Mouse (Mus musculus): ENCODE data around the gene Hint3. TPM values are rescaled to one million over a fixed set of nuclear protein-coding genes. Genes with fewer than 3 reads are reported as not detected.
"Not testable (repeated sequence)": the region's sequence is repeated elsewhere in the genome, so short reads cannot be mapped to it uniquely, and the experiment has no call there.

Hint3 gene
- 15.7 and 19.3 TPM in 2 replicates for polyA plus RNA-seq (2015; fragmentation: Nextera tagmentation; extraction: Ambion mirVana)

- Histone ChIP-seq H3K9me3 (no peaks in the 10 kb centered on the region), H3K4me1 (no peaks in the 10 kb centered on the region), H3K27me3 (replicated peaks) (no peaks in the 10 kb centered on the region), H3K36me3 (replicated peaks) (no peaks in the 10 kb centered on the region), H3K9ac (no peak within 1 kb of the TSS), H3K4me2 (no peak within 1 kb of the TSS), H3K27ac (no peak within 1 kb of the TSS), H3K4me3 (no peak within 1 kb of the TSS)
- WGBS, result 88% methylated on average over 3 of the region's 3 CpGs
- ATAC-seq (replicated peaks), result no peak
Measured at GRCm38 (mm10) chr10:30629513-30629912, at the start of gene Hint3. Gene Hint3, minus strand, starts transcription at chr10:30629632.

DNA sequence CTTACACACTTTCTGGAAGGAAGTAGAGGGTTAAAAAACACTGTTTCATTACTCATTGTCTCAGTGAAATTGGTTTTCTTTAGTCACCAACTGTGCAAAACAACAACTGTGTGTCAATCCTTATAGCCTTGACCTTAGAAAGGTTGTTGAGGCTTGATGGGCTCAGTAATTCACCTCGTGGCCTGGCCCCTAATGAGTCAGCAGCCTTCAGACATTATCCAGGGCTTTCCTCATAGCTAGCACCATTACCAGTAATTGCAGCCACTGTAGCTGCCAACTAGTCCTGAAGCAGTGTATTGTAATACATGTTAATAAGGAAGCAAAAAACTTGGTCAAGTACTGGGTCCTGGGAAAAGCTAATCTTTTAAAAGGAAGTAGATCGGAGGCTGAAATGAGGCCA, 48.6 kb upstream of the Hint3 start:
- Histone ChIP-seq H3K36me3 (replicated peaks) (no peaks in the 10 kb centered on the region; the same call in 1 of the 2 replicates), H3K27me3 (replicated peaks) (no peaks in the 10 kb centered on the region), H3K27ac (no peak overlapping the region), H3K4me2 (no peak overlapping the region), H3K4me1 (no peaks in the 10 kb centered on the region), H3K9ac (no peak overlapping the region), H3K4me3 (no peak overlapping the region), H3K9me3 (no peaks in the 10 kb centered on the region)
- 68% methylated on average over 2 of the region's 2 CpGs for WGBS
- no peak for ATAC-seq (replicated peaks)

DNA sequence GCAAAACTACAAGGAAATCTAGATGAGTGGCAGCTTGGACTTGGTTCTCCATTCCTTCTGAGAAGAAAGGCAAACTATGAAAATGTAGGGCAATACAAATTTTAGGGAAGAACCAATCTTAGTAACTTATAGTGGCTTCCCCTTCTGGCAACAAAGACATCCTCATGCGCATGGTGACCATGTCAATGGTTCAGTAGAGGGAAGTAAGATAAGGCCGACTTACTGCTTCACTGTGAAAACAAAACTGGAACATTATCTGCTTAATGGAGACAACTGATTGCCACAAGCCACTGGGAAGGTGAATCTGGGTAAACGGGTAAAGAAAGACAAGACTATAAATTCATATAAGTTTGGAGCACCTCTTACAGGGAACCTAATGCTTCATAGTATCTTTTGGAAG, 45.4 kb upstream of the Hint3 start:
- H3K4me2 ChIP-seq, result no peak overlapping the region
- no peaks in the 10 kb centered on the region for H3K27me3 ChIP-seq (replicated peaks)
- ATAC-seq (replicated peaks), result no peak
- H3K36me3 ChIP-seq (replicated peaks), result peaks cover 4% of the 10 kb centered on the region; the same call in 1 of the 2 replicates
- H3K27ac ChIP-seq, result no peak overlapping the region
- H3K4me1 ChIP-seq, result no peaks in the 10 kb centered on the region
- no peaks in the 10 kb centered on the region for H3K9me3 ChIP-seq
- 93% methylated on average over 3 of the region's 3 CpGs for WGBS
- no peak overlapping the region for H3K9ac ChIP-seq
- no peak overlapping the region for H3K4me3 ChIP-seq

GRCm38 (mm10) chr10:30666580-30666979, 37.1 kb upstream of the Hint3 start:
- no peaks in the 10 kb centered on the region for H3K4me1 ChIP-seq
- H3K4me3 ChIP-seq, result no peak overlapping the region
- no peak overlapping the region for H3K27ac ChIP-seq
- ATAC-seq (replicated peaks), result no peak
- H3K4me2 ChIP-seq, result no peak overlapping the region
- H3K27me3 ChIP-seq (replicated peaks), result no peaks in the 10 kb centered on the region
- no peak overlapping the region for H3K9ac ChIP-seq
- 89% methylated on average over 2 of the region's 2 CpGs for WGBS
- H3K9me3 ChIP-seq, result no peaks in the 10 kb centered on the region
- H3K36me3 ChIP-seq (replicated peaks), result peaks cover under 1% of the 10 kb centered on the region; the same call in 1 of the 2 replicates

DNA sequence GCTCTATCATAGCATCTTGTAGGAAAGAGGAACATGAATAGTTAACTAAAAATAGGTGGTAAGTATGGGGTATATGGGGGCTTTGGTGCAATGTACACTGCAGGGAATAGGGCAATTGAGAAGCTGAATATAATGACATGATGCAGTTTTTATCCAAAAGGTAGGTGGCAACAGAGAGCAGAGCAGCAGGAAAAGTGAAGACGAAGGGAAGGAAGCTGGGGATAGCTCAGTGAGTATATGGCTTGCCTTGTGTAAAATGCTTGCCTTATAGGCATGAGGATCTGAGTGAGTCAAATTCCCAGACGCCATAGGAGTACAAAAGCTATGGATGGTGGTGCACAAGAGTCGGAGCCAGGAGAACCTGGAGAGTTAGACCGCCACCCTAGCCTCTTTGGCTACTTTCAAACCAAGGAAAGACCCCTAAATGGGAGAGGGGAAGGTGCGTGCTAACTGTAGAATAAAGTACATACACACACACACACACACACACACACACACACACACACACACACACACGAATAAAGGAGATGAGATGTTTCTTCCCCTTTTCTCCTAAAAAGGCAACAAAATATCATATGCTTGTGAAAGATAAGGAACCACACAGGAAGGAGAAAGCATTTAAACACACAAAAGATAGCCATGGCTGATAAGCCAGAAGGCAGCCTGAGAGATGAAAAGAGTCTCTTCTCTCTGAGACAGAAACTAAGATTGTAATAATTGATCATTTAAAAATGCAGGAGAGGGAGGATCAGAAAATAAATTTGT, 31.3 kb upstream of the Hint3 start:
- 89% methylated on average over 6 of the region's 6 CpGs for WGBS
- no peak for ATAC-seq (replicated peaks)
- no peak overlapping the region for H3K27ac ChIP-seq
- no peak overlapping the region for H3K4me2 ChIP-seq
- H3K36me3 ChIP-seq (replicated peaks), result peaks cover 6% of the 10 kb centered on the region; the same call in 1 of the 2 replicates
- H3K4me3 ChIP-seq, result no peak overlapping the region
- no peaks in the 10 kb centered on the region for H3K9me3 ChIP-seq
- H3K4me1 ChIP-seq, result no peaks in the 10 kb centered on the region
- no peak overlapping the region for H3K9ac ChIP-seq
- H3K27me3 ChIP-seq (replicated peaks), result no peaks in the 10 kb centered on the region

GRCm38 (mm10) chr10:30655655-30656054, 26.2 kb upstream of the Hint3 start:
- H3K4me2 ChIP-seq, result no peak overlapping the region
- H3K4me1 ChIP-seq, result no peaks in the 10 kb centered on the region
- H3K27ac ChIP-seq, result no peak overlapping the region
- H3K9me3 ChIP-seq, result no peaks in the 10 kb centered on the region
- WGBS, result 15% methylated on average over 5 of the region's 5 CpGs
- ATAC-seq (replicated peaks), result no peak
- H3K27me3 ChIP-seq (replicated peaks), result no peaks in the 10 kb centered on the region
- H3K36me3 ChIP-seq (replicated peaks), result peaks cover 18% of the 10 kb centered on the region; the same call in 1 of the 2 replicates
- no peak overlapping the region for H3K4me3 ChIP-seq
- no peak overlapping the region for H3K9ac ChIP-seq

GRCm38 (mm10) chr10:30647681-30648080, 18.2 kb upstream of the Hint3 start:
- no peaks in the 10 kb centered on the region for H3K27me3 ChIP-seq (replicated peaks)
- no peak overlapping the region for H3K4me2 ChIP-seq
- WGBS, result 67% methylated on average over 2 of the region's 2 CpGs

GRCm38 (mm10) chr10:30638216-30638615, 8.8 kb upstream of the Hint3 start:
- no peaks in the 10 kb centered on the region for H3K4me1 ChIP-seq
- WGBS, result 82% methylated on average over 3 of the region's 3 CpGs
- ATAC-seq (replicated peaks), result no peak

More at GRCm38 (mm10) chr10:30647681-30648080, 18.2 kb upstream of the Hint3 start:
- Histone ChIP-seq H3K36me3 (replicated peaks) (peaks cover 17% of the 10 kb centered on the region; the same call in 1 of the 2 replicates), H3K9ac (no peak overlapping the region), H3K27ac (no peak overlapping the region), H3K4me3 (no peak overlapping the region), H3K4me1 (no peaks in the 10 kb centered on the region), H3K9me3 (no peaks in the 10 kb centered on the region)
- ATAC-seq (replicated peaks), result no peak

DNA sequence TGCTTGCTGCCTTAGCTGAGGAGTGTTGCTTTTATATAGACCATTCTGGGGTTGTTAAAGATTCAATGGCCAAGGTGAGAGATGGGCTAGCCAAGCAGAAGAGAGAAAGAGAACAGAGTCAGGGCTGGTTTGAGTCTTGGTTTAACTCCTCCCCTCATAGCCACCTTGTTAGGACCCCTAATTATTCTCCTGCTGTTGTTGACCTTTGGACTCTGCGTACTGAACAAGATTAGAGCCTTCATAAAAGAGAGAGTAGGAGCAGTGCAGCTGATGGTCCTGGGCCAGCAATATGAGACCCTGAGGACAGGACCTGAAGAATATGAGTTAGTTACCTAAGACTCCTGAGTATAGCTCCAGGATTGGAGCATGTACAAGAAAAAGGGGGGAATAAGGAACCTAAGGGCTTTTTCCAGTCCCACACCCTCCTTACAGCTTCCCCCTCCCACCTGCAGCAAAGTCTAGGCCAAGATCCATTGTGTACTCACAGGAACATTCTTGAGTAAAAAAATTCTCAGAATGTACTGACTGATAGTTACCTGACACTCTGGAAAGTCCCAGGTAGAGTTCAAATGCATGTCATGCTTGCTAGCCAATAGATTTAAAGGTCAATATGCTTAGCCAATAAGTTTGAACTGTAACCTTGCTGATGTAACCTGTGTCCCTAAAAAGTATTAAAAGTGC, 7.2 kb upstream of the Hint3 start:
- not testable (repeated sequence) for H3K4me2 ChIP-seq; H3K9ac ChIP-seq; ATAC-seq (replicated peaks); H3K4me3 ChIP-seq; H3K4me1 ChIP-seq; H3K27me3 ChIP-seq (replicated peaks); H3K36me3 ChIP-seq (replicated peaks); H3K9me3 ChIP-seq; H3K27ac ChIP-seq
- WGBS, result 88% methylated on average over 1 of the region's 1 CpGs

More at GRCm38 (mm10) chr10:30638216-30638615, 8.8 kb upstream of the Hint3 start:
- H3K9me3 ChIP-seq, result no peaks in the 10 kb centered on the region
- H3K4me3 ChIP-seq, result no peak overlapping the region
- no peak overlapping the region for H3K27ac ChIP-seq
- H3K9ac ChIP-seq, result no peak overlapping the region
- no peak overlapping the region for H3K4me2 ChIP-seq
- H3K27me3 ChIP-seq (replicated peaks), result no peaks in the 10 kb centered on the region
- no peaks in the 10 kb centered on the region for H3K36me3 ChIP-seq (replicated peaks)

GRCm38 (mm10) chr10:30632718-30633117, 3.3 kb upstream of the Hint3 start:
- no peak overlapping the region for H3K9ac ChIP-seq

DNA sequence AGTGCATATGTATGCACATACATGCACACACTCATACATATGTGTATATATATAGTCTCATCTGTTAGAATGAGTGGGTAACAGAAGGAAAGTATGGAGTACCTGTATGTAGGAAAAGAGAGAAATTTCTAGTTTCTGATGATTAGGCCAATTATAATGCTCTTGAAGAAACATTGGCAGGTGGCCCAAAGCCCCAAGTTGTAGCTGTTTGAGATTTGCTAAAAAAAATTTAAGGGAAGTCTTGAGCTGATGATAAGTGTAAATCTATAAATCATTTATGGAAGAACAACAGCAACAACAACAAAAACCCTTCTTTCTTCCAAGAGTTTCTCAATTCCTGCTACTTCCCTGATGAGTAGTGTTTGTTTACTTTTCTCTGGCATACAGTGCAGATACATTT, 545 bp upstream of the Hint3 start:
- Histone ChIP-seq H3K4me2 (no peak overlapping the region), H3K9ac (no peak overlapping the region), H3K9me3 (no peaks in the 10 kb centered on the region), H3K27ac (no peak overlapping the region), H3K27me3 (replicated peaks) (no peaks in the 10 kb centered on the region), H3K36me3 (replicated peaks) (no peaks in the 10 kb centered on the region), H3K4me3 (no peak overlapping the region), H3K4me1 (no peaks in the 10 kb centered on the region)
- no peak for ATAC-seq (replicated peaks)

More at GRCm38 (mm10) chr10:30632718-30633117, 3.3 kb upstream of the Hint3 start:
- H3K4me1 ChIP-seq, result no peaks in the 10 kb centered on the region
- H3K4me3 ChIP-seq, result no peak overlapping the region
- H3K36me3 ChIP-seq (replicated peaks), result no peaks in the 10 kb centered on the region
- H3K4me2 ChIP-seq, result no peak overlapping the region
- 100% methylated on average over 1 of the region's 1 CpGs for WGBS
- no peaks in the 10 kb centered on the region for H3K9me3 ChIP-seq
- no peak overlapping the region for H3K27ac ChIP-seq
- H3K27me3 ChIP-seq (replicated peaks), result no peaks in the 10 kb centered on the region
- no peak for ATAC-seq (replicated peaks)

GRCm38 (mm10) chr10:30628444-30628843, 988 bp downstream of the Hint3 start:
- H3K9ac ChIP-seq; ATAC-seq (replicated peaks); H3K36me3 ChIP-seq (replicated peaks); H3K27me3 ChIP-seq (replicated peaks); H3K27ac ChIP-seq; H3K4me3 ChIP-seq; H3K9me3 ChIP-seq; H3K4me2 ChIP-seq; H3K4me1 ChIP-seq: not testable (repeated sequence)
- 91% methylated on average over 11 of the region's 11 CpGs for WGBS

Data from midbrain, embryonic 15.5 days (tissue).